Mouse (Mus musculus) midbrain, embryonic 12.5 days (tissue): Measurements from ENCODE around the gene Gnat1. TPM values are rescaled to one million over a fixed set of nuclear protein-coding genes. Genes with fewer than 3 reads are reported as not detected.

Experiments
- ATAC-seq: fragments of 200-750 bp; cut with Nextera tagmentation; 2 replicates; pipeline ENCODE4 v1.8.0; 2017; ENCODE audit warnings: low read depth, moderate TSS enrichment, moderate library complexity; ENCODE audit not compliant: low FRiP score
- H3K27ac ChIP-seq: fragments of 300-500 bp; sonication (generic); replicated peaks from 2 replicates; pipeline ENCODE4 v1.5.1; 2016; ENCODE audit warnings: mild to moderate bottlenecking
- H3K27me3 ChIP-seq: fragments of 300-500 bp; sonication (generic); 2 replicates; pipeline ENCODE4 v1.6.1; 2016; ENCODE audit warnings: mild to moderate bottlenecking
- H3K36me3 ChIP-seq: fragments of 300-500 bp; sonication (generic); 2 replicates; pipeline ENCODE4 v1.6.1; 2016
- H3K4me1 ChIP-seq: fragments of 300-500 bp; sonication (generic); 2 replicates; pipeline ENCODE4 v1.6.1; 2016
- H3K4me2 ChIP-seq: fragments of 300-500 bp; sonication (generic); replicated peaks from 2 replicates; pipeline ENCODE4 v1.6.1; 2016; ENCODE audit warnings: mild to moderate bottlenecking, moderate library complexity
- H3K4me3 ChIP-seq: fragments of 300-500 bp; sonication (generic); 2 replicates; pipeline ENCODE4 v1.5.1; 2016; ENCODE audit warnings: mild to moderate bottlenecking
- H3K9ac ChIP-seq: fragments of 300-500 bp; sonication (generic); replicated peaks from 2 replicates; pipeline ENCODE4 v1.6.1; 2016; ENCODE audit warnings: mild to moderate bottlenecking, moderate library complexity
- H3K9me3 ChIP-seq: fragments of 300-500 bp; sonication (generic); 2 replicates; pipeline ENCODE4 v1.6.1; 2016; ENCODE audit warnings: mild to moderate bottlenecking
- WGBS: fragments of 180-500 bp; shearing (Covaris S2); methylation state at CpG from one replicate; pipeline ENCODE4 v1.1.7; 2016; 5-methylcytosine and 5-hydroxymethylcytosine counted together
- polyA plus RNA-seq: library from polyadenylated mRNA; unstranded; fragments of >200 nt; fragmentation: Nextera tagmentation; extraction: Ambion mirVana; gene quantifications from 2 replicates; pipeline ENCODE4 v1.2.1, GENCODE M21; 2016

The Gnat1 gene
- polyA plus RNA-seq = 1.9 and 2.7 TPM in 2 replicates

DNA sequence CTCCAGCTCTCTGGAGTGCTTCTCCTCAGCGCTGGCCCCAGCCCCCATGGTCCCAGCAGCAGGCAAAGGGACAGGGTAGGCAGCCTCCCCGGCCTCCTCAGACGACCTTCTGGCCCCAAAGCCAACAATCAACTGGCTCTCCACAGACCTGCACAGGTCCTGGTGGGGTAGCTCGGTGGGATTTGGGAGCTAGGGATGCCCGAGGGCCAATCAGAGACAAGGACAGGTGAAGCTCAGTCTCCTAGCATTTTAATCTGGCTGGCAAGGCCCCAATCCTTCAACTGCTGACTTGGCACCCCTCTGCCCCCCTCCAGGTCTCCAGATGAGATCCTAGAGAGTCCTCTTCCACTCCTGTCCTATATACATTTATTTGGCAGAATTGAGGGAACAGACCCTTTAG, at the start of gene Gnat1:
TSS of gene Gnat1 (minus strand) at position 212 of the 400 bp plus-strand sequence.
- no peak for ATAC-seq
- Histone ChIP-seq H3K27me3 (peaks cover 35% of the 10 kb centered on the region), H3K4me1 (peaks cover 17% of the 10 kb centered on the region), H3K9me3 (no peaks in the 10 kb centered on the region), H3K4me2 (no peak within 1 kb of the TSS), H3K36me3 (peaks cover 21% of the 10 kb centered on the region; the same call in 1 of the 2 replicates), H3K9ac (no peak within 1 kb of the TSS), H3K27ac (no peak within 1 kb of the TSS), H3K4me3 (no peak within 1 kb of the TSS)
- WGBS = 47% methylated on average over 5 of the region's 5 CpGs

DNA sequence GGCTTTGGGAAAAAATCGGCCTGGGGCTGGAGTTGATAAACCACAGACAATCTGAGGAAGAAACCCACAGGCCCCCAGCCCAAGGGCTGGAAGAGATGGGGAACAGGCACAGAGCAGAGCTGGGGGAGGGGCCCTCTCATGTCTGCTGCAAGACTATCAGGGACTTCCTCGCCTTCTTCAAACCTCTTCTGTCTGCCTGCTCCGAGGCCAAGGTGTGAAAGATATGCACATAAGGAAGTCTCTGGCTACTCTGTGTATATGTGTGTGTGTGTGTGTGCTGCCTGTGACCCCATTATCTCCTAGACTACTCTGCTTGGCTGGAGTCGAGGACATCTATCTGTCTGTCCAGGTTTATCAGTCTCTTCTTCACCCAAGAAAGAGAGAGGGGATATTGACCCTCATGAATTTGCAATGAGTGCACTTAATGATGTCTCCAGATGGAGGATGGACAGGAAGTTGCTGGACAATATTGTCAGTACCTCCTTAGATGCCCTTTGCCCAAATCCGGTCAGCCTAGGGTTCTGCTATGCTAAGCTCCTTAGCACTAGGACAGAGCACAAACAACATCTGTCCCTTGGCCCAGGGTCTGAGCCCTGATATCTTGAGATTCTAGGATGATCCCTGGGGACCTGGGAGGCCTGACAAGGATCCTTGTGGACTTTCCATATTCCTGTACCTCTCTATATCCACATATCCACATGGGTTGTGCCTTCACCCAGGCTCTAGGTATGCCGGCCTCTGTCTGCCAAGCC, 49.6 kb upstream of the Gnat1 start:
- Histone ChIP-seq H3K4me1 (peaks cover 48% of the 10 kb centered on the region), H3K4me2 (no peak overlapping the region), H3K9ac (no peak overlapping the region), H3K9me3 (no peaks in the 10 kb centered on the region), H3K27me3 (no peaks in the 10 kb centered on the region), H3K27ac (peak overlapping the region; percentile 81), H3K4me3 (no peak overlapping the region), H3K36me3 (no peaks in the 10 kb centered on the region)
- ATAC-seq = 0 out of 2 replicates have a peak, but pooled peaks have one; percentile 2
- WGBS = 63% methylated on average over 6 of the region's 6 CpGs

DNA sequence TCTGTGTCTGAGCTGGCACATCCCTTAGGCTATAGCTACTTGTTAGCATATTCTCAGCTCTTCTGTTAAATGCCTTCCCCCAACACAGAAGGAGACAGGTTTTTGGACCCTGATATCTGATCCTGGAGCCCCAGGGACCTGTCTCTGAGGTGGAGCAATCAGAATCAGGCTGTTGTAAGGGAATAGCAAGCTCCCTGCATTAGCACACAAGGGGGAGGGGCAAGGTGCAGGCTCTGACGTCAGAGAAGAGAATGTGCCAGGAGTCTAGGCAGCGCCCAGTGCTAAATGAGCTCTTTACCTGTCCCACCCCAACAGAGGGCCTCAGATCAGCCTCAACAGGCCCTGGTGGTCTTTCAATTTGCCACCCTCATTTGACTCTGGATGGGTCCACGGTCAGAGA, 47.5 kb upstream of the Gnat1 start:
- ATAC-seq = no peak
- Histone ChIP-seq H3K4me2 (no peak overlapping the region), H3K27ac (peak overlapping the region; percentile 35; the same call in 1 of the 2 replicates), H3K36me3 (no peaks in the 10 kb centered on the region), H3K4me3 (no peak overlapping the region), H3K9me3 (no peaks in the 10 kb centered on the region), H3K4me1 (peaks cover 67% of the 10 kb centered on the region), H3K27me3 (0 out of 2 replicates have a peak, but pooled peaks cover 4% of the 10 kb centered on the region), H3K9ac (no peak overlapping the region)
- WGBS = 48% methylated on average over 3 of the region's 3 CpGs

DNA sequence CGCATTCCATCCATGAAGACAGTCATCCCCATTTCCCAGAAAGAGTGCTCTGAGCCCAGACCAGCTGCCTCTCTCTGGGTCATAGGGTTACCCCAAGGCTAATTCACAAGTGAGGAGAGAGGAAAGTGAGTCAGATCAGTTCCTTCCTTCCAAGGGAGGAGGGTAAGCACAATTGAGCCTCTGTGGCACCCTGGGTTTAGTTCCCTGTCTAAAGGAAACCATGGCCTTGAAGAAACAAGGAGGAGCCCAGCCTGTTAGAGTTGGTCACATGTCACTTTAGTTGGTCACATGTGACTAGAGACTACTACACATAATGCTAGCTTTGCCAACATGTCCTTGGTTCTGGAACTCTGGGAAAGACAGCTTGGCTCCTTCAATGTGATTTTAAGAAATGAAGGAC, 45.3 kb upstream of the Gnat1 start:
- Histone ChIP-seq H3K4me3 (no peak overlapping the region), H3K9me3 (no peaks in the 10 kb centered on the region), H3K4me1 (peaks cover 55% of the 10 kb centered on the region), H3K36me3 (no peaks in the 10 kb centered on the region), H3K9ac (no peak overlapping the region), H3K27ac (no peak overlapping the region; the same call in 1 of the 2 replicates), H3K27me3 (0 out of 2 replicates have a peak, but pooled peaks cover 4% of the 10 kb centered on the region), H3K4me2 (no peak overlapping the region)
- 95% methylated on average over 1 of the region's 1 CpGs for WGBS
- ATAC-seq = no peak

DNA sequence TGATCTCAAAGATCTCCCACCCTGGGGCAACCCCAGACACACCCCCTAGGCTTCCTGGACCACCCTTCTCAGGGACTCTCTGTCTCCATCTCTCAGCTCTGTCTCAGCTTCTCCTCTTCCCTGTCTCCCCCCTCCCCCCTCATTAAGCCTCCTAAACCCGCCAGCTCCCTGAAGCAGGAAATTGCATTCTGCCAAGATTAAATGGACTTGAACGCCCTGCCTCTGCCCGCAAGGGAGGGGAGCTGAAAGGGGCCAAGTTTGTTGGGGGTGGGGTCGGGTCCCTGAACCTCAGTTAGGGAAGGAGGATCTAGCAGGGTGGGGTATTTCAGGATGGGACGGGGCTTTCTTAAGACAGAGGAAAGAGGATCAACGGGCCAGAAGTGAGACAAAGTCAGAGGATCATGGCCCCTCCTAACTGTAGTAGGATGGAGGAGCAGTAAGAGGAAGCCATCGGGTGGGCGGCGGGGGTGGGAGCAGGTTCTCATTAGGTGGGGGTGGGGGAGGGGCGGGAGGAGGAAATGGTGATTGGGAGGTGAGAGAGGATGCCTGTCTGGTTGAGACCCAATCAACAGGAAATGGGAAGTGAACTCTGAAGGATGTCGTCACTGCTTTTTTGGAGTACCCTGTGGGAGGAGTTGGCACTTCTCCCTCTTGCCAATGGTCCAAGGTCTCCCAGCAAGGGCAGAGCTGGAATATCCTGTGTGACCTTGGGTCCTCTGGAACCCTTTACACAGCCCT, 44.5 kb upstream of the Gnat1 start:
- ATAC-seq = peak; percentile 59; the same call in 1 of the 2 replicates
- Histone ChIP-seq H3K36me3 (no peaks in the 10 kb centered on the region), H3K27ac (peak overlapping the region; percentile 66), H3K4me2 (peak overlapping the region; percentile 38), H3K9me3 (no peaks in the 10 kb centered on the region), H3K4me3 (no peak overlapping the region), H3K4me1 (peaks cover 46% of the 10 kb centered on the region), H3K9ac (peak overlapping the region; percentile 37), H3K27me3 (0 out of 2 replicates have a peak, but pooled peaks cover 4% of the 10 kb centered on the region)
- 4% methylated on average over 11 of the region's 11 CpGs for WGBS

DNA sequence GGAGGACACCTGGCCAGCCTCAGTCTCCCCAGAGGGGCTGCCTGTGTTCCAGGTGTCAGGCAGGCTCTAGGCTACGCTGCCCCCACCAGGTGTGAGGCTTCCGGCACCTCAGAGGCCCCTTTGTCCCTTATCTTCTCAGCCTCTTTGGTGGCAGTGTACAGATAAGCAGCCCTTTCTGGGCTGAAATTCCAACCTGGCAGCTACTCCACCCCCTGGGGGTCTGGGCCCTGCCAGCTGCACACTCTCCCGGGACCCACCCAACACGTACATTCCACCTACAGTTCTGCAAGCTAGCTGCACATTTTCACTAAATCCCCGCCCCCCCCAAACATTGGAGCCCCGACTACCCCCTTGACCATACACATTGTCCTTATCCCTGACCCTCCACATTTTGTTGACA, 43.8 kb upstream of the Gnat1 start:
- Histone ChIP-seq H3K27me3 (0 out of 2 replicates have a peak, but pooled peaks cover 4% of the 10 kb centered on the region), H3K27ac (peak overlapping the region; percentile 66), H3K4me1 (peaks cover 40% of the 10 kb centered on the region), H3K9me3 (no peaks in the 10 kb centered on the region), H3K4me2 (peak overlapping the region; percentile 38), H3K36me3 (no peaks in the 10 kb centered on the region), H3K9ac (no peak overlapping the region; the same call in 1 of the 2 replicates), H3K4me3 (no peak overlapping the region)
- ATAC-seq = peak; percentile 24; the same call in 1 of the 2 replicates
- 24% methylated on average over 6 of the region's 6 CpGs for WGBS

DNA sequence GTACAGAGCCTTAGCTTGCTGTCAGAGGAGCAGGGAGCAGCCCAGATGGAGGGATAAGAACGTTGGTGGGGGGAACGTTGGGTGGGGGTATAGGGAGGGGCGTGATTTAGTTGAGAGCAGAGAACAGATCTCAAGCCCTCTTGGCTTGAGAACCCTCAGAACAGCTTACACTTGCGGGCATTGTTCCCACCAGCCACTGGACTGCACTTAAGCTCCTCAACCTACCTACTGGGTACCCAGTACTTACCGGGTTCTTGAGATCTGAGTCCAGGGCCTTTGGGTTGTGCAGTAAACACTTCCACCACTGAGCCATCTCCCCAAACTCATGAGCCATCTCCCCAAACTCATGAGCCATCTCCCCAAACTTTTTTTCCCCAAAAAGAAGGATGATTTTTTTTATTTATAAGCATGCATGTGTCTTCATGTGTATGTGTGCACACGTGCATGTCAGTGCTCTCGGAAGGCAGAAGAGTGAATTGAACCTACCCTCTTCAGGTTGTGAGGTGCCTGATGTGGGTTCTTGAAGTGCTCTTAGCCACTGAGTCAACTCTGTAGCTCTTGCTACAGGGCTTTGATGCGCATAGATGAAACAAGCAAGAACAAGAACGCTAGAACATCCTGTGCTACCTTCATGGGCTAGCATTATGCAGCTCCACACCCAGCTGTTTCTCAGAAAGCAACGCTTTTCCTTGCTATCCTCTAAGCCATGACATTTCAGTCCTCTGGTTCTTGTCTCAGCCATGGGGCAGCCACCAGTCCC, 39.4 kb upstream of the Gnat1 start:
- Histone ChIP-seq H3K4me3 (no peak overlapping the region), H3K27me3 (peaks cover 8% of the 10 kb centered on the region; the same call in 1 of the 2 replicates), H3K4me1 (peaks cover 35% of the 10 kb centered on the region), H3K9ac (no peak overlapping the region), H3K27ac (no peak overlapping the region), H3K9me3 (no peaks in the 10 kb centered on the region), H3K4me2 (no peak overlapping the region), H3K36me3 (no peaks in the 10 kb centered on the region)
- WGBS = 82% methylated on average over 10 of the region's 10 CpGs
- ATAC-seq = no peak

DNA sequence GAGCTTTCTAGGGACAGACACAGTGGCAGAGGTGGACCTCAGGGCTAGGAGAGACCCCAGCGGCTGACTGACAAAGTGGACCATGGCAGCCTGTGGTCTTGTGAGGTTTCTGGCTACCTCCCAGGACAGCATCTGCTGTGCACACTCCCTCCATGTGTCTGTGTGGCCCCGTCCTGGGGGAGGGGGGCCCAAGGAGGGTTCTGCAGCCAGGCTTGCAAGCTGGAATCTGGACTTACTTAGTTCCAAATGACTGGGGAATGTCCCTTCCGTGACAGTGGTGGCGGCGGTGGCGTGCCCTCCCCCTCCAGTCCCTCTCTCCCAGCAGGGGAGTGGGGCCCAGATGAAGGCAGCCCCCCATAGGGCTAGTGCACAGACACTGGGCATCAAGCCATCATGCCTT, 37.4 kb upstream of the Gnat1 start:
- Histone ChIP-seq H3K27ac (no peak overlapping the region), H3K4me1 (peaks cover 17% of the 10 kb centered on the region), H3K4me2 (no peak overlapping the region), H3K9ac (0 out of 2 replicates have a peak overlapping the region, but pooled peaks have one; percentile 16), H3K4me3 (no peak overlapping the region), H3K36me3 (no peaks in the 10 kb centered on the region), H3K27me3 (peaks cover 4% of the 10 kb centered on the region; the same call in 1 of the 2 replicates), H3K9me3 (no peaks in the 10 kb centered on the region)
- ATAC-seq = no peak
- WGBS = 45% methylated on average over 6 of the region's 6 CpGs

DNA sequence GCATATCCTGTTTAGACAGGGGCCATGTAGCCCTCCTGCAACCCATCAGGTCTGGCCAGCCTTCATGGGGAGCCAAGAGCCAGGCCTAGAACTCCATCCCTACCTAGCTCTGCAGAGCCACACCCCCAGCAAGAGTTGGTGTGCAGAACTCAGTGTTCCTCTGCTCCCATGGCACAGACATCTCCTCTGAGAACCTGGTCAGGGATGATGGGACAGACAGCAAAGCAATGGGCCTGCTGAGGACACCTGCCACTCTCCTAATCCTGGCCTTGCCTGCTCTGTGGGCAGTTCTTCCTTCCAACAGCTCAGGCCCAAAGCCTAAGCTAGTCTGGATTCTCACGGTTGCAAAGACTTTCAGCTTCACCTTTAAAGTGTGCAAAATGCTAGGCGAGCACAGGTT, 36.1 kb upstream of the Gnat1 start:
- ATAC-seq = no peak
- H3K4me3 ChIP-seq = no peak overlapping the region
- H3K4me2 ChIP-seq = no peak overlapping the region
- H3K27ac ChIP-seq = no peak overlapping the region
- H3K9me3 ChIP-seq = no peaks in the 10 kb centered on the region
- H3K27me3 ChIP-seq = peaks cover 16% of the 10 kb centered on the region; the same call in 1 of the 2 replicates
- no peak overlapping the region for H3K9ac ChIP-seq
- WGBS = 86% methylated on average over 2 of the region's 2 CpGs
- H3K4me1 ChIP-seq = peaks cover 17% of the 10 kb centered on the region
- H3K36me3 ChIP-seq = no peaks in the 10 kb centered on the region

DNA sequence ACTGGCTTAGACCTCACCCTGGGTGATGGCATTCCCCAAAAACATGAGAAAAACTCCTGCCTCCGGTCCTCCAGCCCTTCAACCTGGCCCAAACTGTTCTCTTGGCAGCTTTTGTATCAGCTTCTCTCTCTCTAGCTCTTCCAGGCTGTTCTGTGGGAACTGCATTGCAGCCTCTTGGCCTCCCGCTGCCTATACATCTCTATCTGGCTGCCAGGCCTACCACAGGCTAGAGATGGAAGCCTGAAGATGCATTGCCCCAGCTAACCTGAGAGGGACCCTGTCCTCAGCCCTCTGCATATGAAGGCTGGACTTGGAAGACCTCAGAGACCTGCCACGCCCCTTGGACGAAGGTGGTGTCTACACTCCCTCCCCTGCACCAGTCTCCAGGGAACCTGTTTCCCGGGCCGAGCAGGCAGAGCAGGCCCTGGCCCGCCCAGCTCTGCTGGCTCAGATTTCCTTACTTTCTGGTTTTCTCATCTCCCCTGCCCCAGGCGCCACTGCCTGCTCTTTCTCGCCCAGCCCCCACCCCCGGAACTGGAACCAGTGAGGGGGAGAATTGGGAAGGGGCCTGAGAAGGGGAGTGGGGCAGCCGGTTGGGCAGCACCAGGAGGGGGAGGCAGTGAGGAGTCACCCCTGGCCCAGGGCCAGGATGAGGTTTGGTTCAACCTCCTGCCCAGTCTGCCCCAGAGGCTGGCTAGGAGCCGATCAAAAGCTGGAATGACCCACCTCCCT, 34.9 kb upstream of the Gnat1 start:
- no peak for ATAC-seq
- Histone ChIP-seq H3K36me3 (no peaks in the 10 kb centered on the region), H3K27ac (0 out of 2 replicates have a peak overlapping the region, but pooled peaks have one; percentile 35), H3K4me1 (peaks cover 24% of the 10 kb centered on the region), H3K4me3 (no peak overlapping the region), H3K9ac (0 out of 2 replicates have a peak overlapping the region, but pooled peaks have one; percentile 2), H3K4me2 (no peak overlapping the region), H3K9me3 (no peaks in the 10 kb centered on the region), H3K27me3 (peaks cover 23% of the 10 kb centered on the region; the same call in 1 of the 2 replicates)
- 17% methylated on average over 12 of the region's 12 CpGs for WGBS
